Mouse (Mus musculus) bone marrow, adult 2 months (tissue): ENCODE results near the gene Tcf25.
A peak's percentile ranks its signal among the peaks of the same experiment; 100 is the strongest.

Experiments used
- CTCF ChIP-seq: fragments of 200-500 bp; IDR thresholded peaks from 2 replicates; pipeline ENCODE4 v1.5.1; 2011; ENCODE audit warnings: low read length, control low read depth; ENCODE audit not compliant: control insufficient read depth, insufficient read depth
- POLR2A ChIP-seq: fragments of 200-500 bp; IDR thresholded peaks from 2 replicates; pipeline ENCODE4 v1.6.1; 2011; ENCODE audit warnings: low read depth, mild to moderate bottlenecking, control low read depth, low read length, borderline replicate concordance; ENCODE audit not compliant: control insufficient read depth

- TF ChIP-seq POLR2A = no peak
- TF ChIP-seq CTCF = peak; percentile 88
Measured at GRCm38 (mm10) chr8:123406786-123407185, 33.2 kb downstream of the Tcf25 start, which contains the start of gene Mc1r.
